Mouse (Mus musculus) lung, embryonic 14.5 days (tissue): ENCODE results near the gene Morf4l1. TPM values are rescaled to one million over a fixed set of nuclear protein-coding genes. Genes with fewer than 3 reads are reported as not detected.
"Not testable (repeated sequence)": the region's sequence is repeated elsewhere in the genome, so short reads cannot be mapped to it uniquely, and the experiment has no call there.

Experiments
- ATAC-seq: fragments of 200-750 bp; cut with Nextera tagmentation; 2 replicates; pipeline ENCODE4 v1.8.0; 2017; ENCODE audit warnings: mild to moderate bottlenecking, moderate TSS enrichment, moderate library complexity; ENCODE audit not compliant: insufficient read depth
- DNase-seq: peaks from one replicate; pipeline ENCODE4 v3.0.0-alpha.2; 2015
- H3K27ac ChIP-seq: fragments of 300-500 bp; sonication (generic); 2 replicates; pipeline ENCODE4 v1.5.1; 2014; ENCODE audit warnings: low read depth, mild to moderate bottlenecking, moderate library complexity
- H3K27me3 ChIP-seq: fragments of 300-500 bp; sonication (generic); 2 replicates; pipeline ENCODE4 v1.6.1; 2014; ENCODE audit warnings: low read length, control low read depth; ENCODE audit not compliant: insufficient read depth
- H3K36me3 ChIP-seq: fragments of 300-500 bp; sonication (generic); 2 replicates; pipeline ENCODE4 v1.6.1; 2014; ENCODE audit warnings: control low read depth; ENCODE audit not compliant: insufficient read depth
- H3K4me1 ChIP-seq: fragments of 300-500 bp; sonication (generic); 2 replicates; pipeline ENCODE4 v1.6.1; 2014; ENCODE audit warnings: antibody characterized with exemption, control low read depth; ENCODE audit not compliant: insufficient read depth
- H3K4me2 ChIP-seq: fragments of 300-500 bp; sonication (generic); 2 replicates; pipeline ENCODE4 v1.6.1; 2014; ENCODE audit warnings: mild to moderate bottlenecking
- H3K4me3 ChIP-seq: fragments of 300-500 bp; sonication (generic); 2 replicates; pipeline ENCODE4 v1.5.1; 2014; ENCODE audit warnings: low read depth, low read length
- H3K9ac ChIP-seq: fragments of 300-500 bp; sonication (generic); 2 replicates; pipeline ENCODE4 v1.6.1; 2014
- H3K9me3 ChIP-seq: fragments of 300-500 bp; sonication (generic); 2 replicates; pipeline ENCODE4 v1.6.1; 2016; ENCODE audit warnings: low read depth, low read length, control low read depth
- CTCF ChIP-seq: IDR thresholded peaks from 2 replicates; pipeline ENCODE4 v1.5.1; 2016; ENCODE audit warnings: antibody characterized with exemption, low read depth
- WGBS: fragments of 180-500 bp; shearing (Covaris S2); extraction: QIAGEN DNeasy Blood & Tissue Kit; methylation state at CpG from one replicate; pipeline ENCODE4 v1.1.7; 2014; 5-methylcytosine and 5-hydroxymethylcytosine counted together
- polyA plus RNA-seq: library from polyadenylated mRNA; unstranded; fragments of >200 nt; fragmentation: Nextera tagmentation; extraction: Ambion mirVana; gene quantifications from 2 replicates; pipeline ENCODE4 v1.2.1, GENCODE M21; 2014

The Morf4l1 gene
- polyA plus RNA-seq, 1 experiment from 2014 or later = 416 TPM

GRCm38 (mm10) chr9:90100760-90101159 lies 13.8 kb downstream of the Morf4l1 start:
- ATAC-seq = 0 out of 2 replicates have a peak, but pooled peaks have one; percentile 40
- Histone ChIP-seq H3K4me2 (no peak overlapping the region), H3K27me3 (no peaks in the 10 kb centered on the region), H3K9ac (no peak overlapping the region), H3K4me3 (no peak overlapping the region), H3K9me3 (no peaks in the 10 kb centered on the region), H3K36me3 (peaks cover 95% of the 10 kb centered on the region), H3K4me1 (no peaks in the 10 kb centered on the region), H3K27ac (no peak overlapping the region)
- 71% methylated on average over 2 of the region's 2 CpGs for WGBS
- peak; percentile 64 for TF ChIP-seq CTCF
- DNase-seq = peak; percentile 66

DNA sequence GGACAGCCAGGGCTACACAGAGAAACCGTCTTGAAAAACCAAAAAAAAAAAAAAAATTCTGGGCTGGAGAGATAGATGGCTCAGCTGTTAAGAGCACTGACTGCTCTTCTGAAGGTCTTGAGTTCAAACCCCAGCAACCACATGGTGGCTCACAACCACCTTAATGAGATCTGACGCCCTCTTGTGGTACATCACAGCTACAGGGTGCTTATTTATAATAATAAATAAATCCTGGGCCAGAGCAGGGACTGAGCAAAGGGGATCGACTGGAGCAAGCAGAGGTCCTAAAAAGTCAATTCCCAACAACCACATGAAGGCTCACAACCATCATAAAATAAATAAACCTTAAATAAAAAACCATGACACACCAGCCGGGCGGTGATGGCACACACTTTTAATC lies 15.6 kb downstream of the Morf4l1 start:
- TF ChIP-seq CTCF = 0 out of 2 replicates have a peak, but pooled peaks have one; percentile 19
- ATAC-seq (no peak), DNase-seq (no peak)
- H3K27ac ChIP-seq = no peak overlapping the region
- WGBS = 73% methylated on average over 5 of the region's 5 CpGs
- no peak overlapping the region for H3K4me3 ChIP-seq
- no peaks in the 10 kb centered on the region for H3K27me3 ChIP-seq
- H3K36me3 ChIP-seq = peaks cover 92% of the 10 kb centered on the region
- H3K9ac ChIP-seq = no peak overlapping the region
- H3K4me2 ChIP-seq = no peak overlapping the region
- H3K9me3 ChIP-seq = no peaks in the 10 kb centered on the region
- no peaks in the 10 kb centered on the region for H3K4me1 ChIP-seq

- H3K9ac ChIP-seq = no peak overlapping the region
- peaks cover 63% of the 10 kb centered on the region for H3K36me3 ChIP-seq
- TF ChIP-seq CTCF = no peak
- no peaks in the 10 kb centered on the region for H3K4me1 ChIP-seq
- no peak overlapping the region for H3K27ac ChIP-seq
- H3K27me3 ChIP-seq = no peaks in the 10 kb centered on the region
- 93% methylated on average over 6 of the region's 6 CpGs for WGBS
- H3K4me2 ChIP-seq = no peak overlapping the region
- H3K9me3 ChIP-seq = no peaks in the 10 kb centered on the region
- ATAC-seq (peak; percentile 23; the same call in 1 of the 2 replicates), DNase-seq (no peak)
- no peak overlapping the region for H3K4me3 ChIP-seq
Observed at GRCm38 (mm10) chr9:90089339-90090104, 25.1 kb downstream of the Morf4l1 start.

- DNase-seq (no peak), ATAC-seq (peak; percentile 47; the same call in 1 of the 2 replicates)
- H3K4me3 ChIP-seq = no peak overlapping the region
- no peaks in the 10 kb centered on the region for H3K4me1 ChIP-seq
- no peak overlapping the region for H3K27ac ChIP-seq
- no peaks in the 10 kb centered on the region for H3K9me3 ChIP-seq
- H3K36me3 ChIP-seq = peaks cover 53% of the 10 kb centered on the region
- no peak overlapping the region for H3K9ac ChIP-seq
- 81% methylated on average over 2 of the region's 2 CpGs for WGBS
- no peaks in the 10 kb centered on the region for H3K27me3 ChIP-seq
- no peak overlapping the region for H3K4me2 ChIP-seq
- TF ChIP-seq CTCF = no peak
Observed at GRCm38 (mm10) chr9:90087906-90088485, 26.6 kb downstream of the Morf4l1 start.

- Histone ChIP-seq H3K4me2 (no peak overlapping the region), H3K4me3 (no peak overlapping the region), H3K27ac (no peak overlapping the region), H3K36me3 (peaks cover 28% of the 10 kb centered on the region), H3K9me3 (no peaks in the 10 kb centered on the region), H3K9ac (no peak overlapping the region), H3K27me3 (no peaks in the 10 kb centered on the region), H3K4me1 (no peaks in the 10 kb centered on the region)
- whole genome bisulfite sequencing = 81% methylated on average over 8 of the region's 8 CpGs
- DNase-seq (no peak), ATAC-seq (peak; percentile 22; the same call in 1 of the 2 replicates)
- TF ChIP-seq CTCF = no peak
Observed at GRCm38 (mm10) chr9:90084766-90085468, 29.7 kb downstream of the Morf4l1 start.

DNA sequence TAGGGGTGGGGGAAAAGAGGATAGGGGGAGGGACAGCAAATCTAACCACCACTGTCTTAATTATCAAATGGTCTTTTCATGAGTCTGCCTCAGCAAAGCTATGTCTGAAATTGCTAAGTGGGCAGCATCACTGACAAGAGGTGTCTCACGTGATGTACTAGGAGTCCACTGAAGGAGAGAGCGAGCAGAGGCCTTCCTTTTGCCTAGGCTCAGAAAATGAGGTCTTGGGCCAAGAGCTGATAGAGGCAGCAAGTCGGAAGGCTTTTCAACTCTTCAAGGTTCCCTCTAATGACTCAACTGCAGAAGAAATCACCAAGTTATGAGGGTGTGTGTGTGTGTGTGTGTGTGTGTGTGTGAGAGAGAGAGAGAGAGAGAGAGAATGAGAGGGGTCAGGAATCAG lies 30.4 kb downstream of the Morf4l1 start:
- peaks cover 21% of the 10 kb centered on the region for H3K36me3 ChIP-seq
- 87% methylated on average over 3 of the region's 3 CpGs for WGBS
- H3K9me3 ChIP-seq = no peaks in the 10 kb centered on the region
- H3K9ac ChIP-seq = no peak overlapping the region
- no peaks in the 10 kb centered on the region for H3K27me3 ChIP-seq
- no peaks in the 10 kb centered on the region for H3K4me1 ChIP-seq
- DNase-seq (no peak), ATAC-seq (no peak)
- H3K4me3 ChIP-seq = no peak overlapping the region
- H3K4me2 ChIP-seq = no peak overlapping the region
- no peak overlapping the region for H3K27ac ChIP-seq
- TF ChIP-seq CTCF = no peak

DNA sequence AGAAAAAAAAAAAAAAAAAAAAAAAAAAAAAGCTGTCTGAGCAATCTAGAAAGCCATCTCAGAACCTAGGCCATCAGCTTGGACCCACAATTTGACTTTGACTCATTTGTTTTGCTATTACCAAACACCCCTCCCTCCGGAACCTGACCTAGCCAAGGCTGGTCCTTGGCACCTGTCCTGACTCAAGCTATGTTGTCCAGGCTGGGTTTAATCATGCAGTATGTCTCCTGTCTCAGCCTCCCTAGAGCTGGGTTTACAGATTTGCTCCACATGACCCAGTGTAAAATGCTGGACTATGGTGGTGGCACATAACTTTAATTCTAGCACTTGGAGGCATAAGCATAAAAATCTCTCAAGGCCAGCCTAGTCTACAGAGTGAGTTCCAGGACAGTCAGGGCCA lies 31.6 kb downstream of the Morf4l1 start:
- no peaks in the 10 kb centered on the region for H3K27me3 ChIP-seq
- no peak overlapping the region for H3K4me2 ChIP-seq
- no peaks in the 10 kb centered on the region for H3K4me1 ChIP-seq
- 96% methylated on average over 1 of the region's 1 CpGs for WGBS
- H3K27ac ChIP-seq = no peak overlapping the region
- no peak overlapping the region for H3K4me3 ChIP-seq
- ATAC-seq (no peak), DNase-seq (no peak)
- no peak overlapping the region for H3K9ac ChIP-seq
- peaks cover 11% of the 10 kb centered on the region for H3K36me3 ChIP-seq
- H3K9me3 ChIP-seq = no peaks in the 10 kb centered on the region
- TF ChIP-seq CTCF = no peak

DNA sequence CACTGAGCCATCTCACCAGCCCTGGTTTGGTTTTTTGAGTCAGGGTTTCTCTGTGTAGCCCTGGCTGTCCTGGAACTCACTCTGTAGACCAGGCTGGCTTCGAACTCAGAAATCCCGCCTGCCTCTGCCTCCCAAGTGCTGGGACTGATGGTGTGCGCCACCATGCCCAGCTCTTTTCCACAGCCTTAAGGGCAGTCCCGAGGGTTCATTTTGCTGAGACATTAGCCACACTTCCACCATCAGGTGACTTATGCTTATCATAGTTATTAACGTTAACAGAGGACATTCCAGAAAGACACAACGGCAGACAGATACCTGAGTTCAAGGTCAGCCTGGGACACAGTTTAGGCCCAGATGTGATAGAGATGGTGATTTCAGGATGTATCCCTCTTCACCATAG lies 32.6 kb downstream of the Morf4l1 start:
- H3K4me3 ChIP-seq, H3K27me3 ChIP-seq, H3K9me3 ChIP-seq, H3K9ac ChIP-seq, H3K4me1 ChIP-seq, H3K27ac ChIP-seq, H3K4me2 ChIP-seq, ATAC-seq, DNase-seq, H3K36me3 ChIP-seq: not testable (repeated sequence)
- 78% methylated on average over 6 of the region's 6 CpGs for WGBS
